Mouse (Mus musculus) midbrain, embryonic 12.5 days (tissue): ENCODE measurements at regions not wholly inside any gene's neighbourhood (a gene's known extent, or its start where the extent isn't known, plus 50 kb on each side); places are given as distances from the start of the nearest gene placed in this dataset.

Experiments
- ATAC-seq: fragments of 200-750 bp; cut with Nextera tagmentation; 2 replicates; pipeline ENCODE4 v1.8.0; 2017; ENCODE audit warnings: low read depth, moderate TSS enrichment, moderate library complexity; ENCODE audit not compliant: low FRiP score
- H3K27ac ChIP-seq: fragments of 300-500 bp; sonication (generic); replicated peaks from 2 replicates; pipeline ENCODE4 v1.5.1; 2016; ENCODE audit warnings: mild to moderate bottlenecking
- H3K27me3 ChIP-seq: fragments of 300-500 bp; sonication (generic); 2 replicates; pipeline ENCODE4 v1.6.1; 2016; ENCODE audit warnings: mild to moderate bottlenecking
- H3K36me3 ChIP-seq: fragments of 300-500 bp; sonication (generic); 2 replicates; pipeline ENCODE4 v1.6.1; 2016
- H3K4me1 ChIP-seq: fragments of 300-500 bp; sonication (generic); 2 replicates; pipeline ENCODE4 v1.6.1; 2016
- H3K4me2 ChIP-seq: fragments of 300-500 bp; sonication (generic); replicated peaks from 2 replicates; pipeline ENCODE4 v1.6.1; 2016; ENCODE audit warnings: mild to moderate bottlenecking, moderate library complexity
- H3K4me3 ChIP-seq: fragments of 300-500 bp; sonication (generic); 2 replicates; pipeline ENCODE4 v1.5.1; 2016; ENCODE audit warnings: mild to moderate bottlenecking
- H3K9ac ChIP-seq: fragments of 300-500 bp; sonication (generic); replicated peaks from 2 replicates; pipeline ENCODE4 v1.6.1; 2016; ENCODE audit warnings: mild to moderate bottlenecking, moderate library complexity
- H3K9me3 ChIP-seq: fragments of 300-500 bp; sonication (generic); 2 replicates; pipeline ENCODE4 v1.6.1; 2016; ENCODE audit warnings: mild to moderate bottlenecking
- WGBS: fragments of 180-500 bp; shearing (Covaris S2); methylation state at CpG from one replicate; pipeline ENCODE4 v1.1.7; 2016; 5-methylcytosine and 5-hydroxymethylcytosine counted together

DNA sequence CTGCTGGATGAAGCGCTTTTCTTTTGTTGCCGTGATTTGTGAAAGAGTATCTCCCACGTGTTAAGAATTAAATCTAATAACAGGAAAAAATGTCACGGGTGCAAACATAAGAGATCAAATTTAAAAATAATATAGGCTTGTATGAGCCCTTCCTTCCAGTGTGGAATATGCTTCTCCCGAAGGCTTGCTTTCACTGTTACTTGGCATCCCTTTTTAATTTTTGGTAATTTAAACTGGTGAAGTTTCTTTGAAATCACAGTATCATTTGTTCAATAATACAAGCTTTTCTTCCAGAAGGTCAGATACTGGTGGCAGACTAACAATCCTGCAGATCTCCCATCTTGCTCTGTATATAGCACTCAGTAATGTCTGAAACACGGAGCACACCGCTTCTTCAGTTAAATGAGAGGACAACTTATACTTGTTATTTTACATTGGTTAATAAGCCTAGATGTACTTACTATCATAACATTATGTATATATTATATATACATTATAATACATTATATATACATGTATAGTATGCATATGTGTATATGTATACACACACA, 98.2 kb downstream of the Plk2 start:
- peak overlapping the region; percentile 28; the same call in 1 of the 2 replicates for H3K4me2 ChIP-seq
- peaks cover 8% of the 10 kb centered on the region; the same call in 1 of the 2 replicates for H3K4me1 ChIP-seq
- 50% methylated on average over 7 of the region's 7 CpGs for WGBS
- H3K4me3 ChIP-seq = no peak overlapping the region
- no peaks in the 10 kb centered on the region for H3K36me3 ChIP-seq
- peak overlapping the region; percentile 21; the same call in 1 of the 2 replicates for H3K27ac ChIP-seq
- H3K27me3 ChIP-seq = no peaks in the 10 kb centered on the region
- H3K9ac ChIP-seq = no peak overlapping the region
- ATAC-seq = peak; percentile 57; the same call in 1 of the 2 replicates
- no peaks in the 10 kb centered on the region for H3K9me3 ChIP-seq

- no peaks in the 10 kb centered on the region for H3K9me3 ChIP-seq
- H3K4me3 ChIP-seq = no peak overlapping the region
- no peaks in the 10 kb centered on the region for H3K36me3 ChIP-seq
- 91% methylated on average over 3 of the region's 3 CpGs for WGBS
- H3K9ac ChIP-seq = no peak overlapping the region
- H3K27me3 ChIP-seq = no peaks in the 10 kb centered on the region
- no peak for ATAC-seq
- H3K27ac ChIP-seq = no peak overlapping the region
- peaks cover 5% of the 10 kb centered on the region; the same call in 1 of the 2 replicates for H3K4me1 ChIP-seq
- no peak overlapping the region for H3K4me2 ChIP-seq
Observed at GRCm38 (mm10) chr13:110497461-110497860, 102.6 kb downstream of the Plk2 start.

GRCm38 (mm10) chr13:110507814-110508362, 113.0 kb downstream of the Plk2 start:
- H3K27ac ChIP-seq = no peak overlapping the region
- 0 out of 2 replicates have a peak, but pooled peaks cover 4% of the 10 kb centered on the region for H3K9me3 ChIP-seq
- WGBS = 81% methylated on average over 1 of the region's 1 CpGs
- ATAC-seq = no peak
- no peaks in the 10 kb centered on the region for H3K36me3 ChIP-seq
- H3K4me3 ChIP-seq = no peak overlapping the region
- H3K9ac ChIP-seq = no peak overlapping the region
- no peaks in the 10 kb centered on the region for H3K27me3 ChIP-seq
- no peak overlapping the region for H3K4me2 ChIP-seq
- no peaks in the 10 kb centered on the region for H3K4me1 ChIP-seq

GRCm38 (mm10) chr13:110517986-110518385, 123.1 kb downstream of the Plk2 start:
- Histone ChIP-seq H3K9ac (no peak overlapping the region), H3K27ac (no peak overlapping the region), H3K36me3 (no peaks in the 10 kb centered on the region), H3K9me3 (no peaks in the 10 kb centered on the region), H3K4me3 (no peak overlapping the region), H3K4me1 (no peaks in the 10 kb centered on the region), H3K4me2 (no peak overlapping the region), H3K27me3 (no peaks in the 10 kb centered on the region)
- WGBS = 91% methylated on average over 8 of the region's 8 CpGs
- no peak for ATAC-seq

- H3K9ac ChIP-seq = no peak overlapping the region
- H3K9me3 ChIP-seq = no peaks in the 10 kb centered on the region
- no peaks in the 10 kb centered on the region for H3K4me1 ChIP-seq
- no peak overlapping the region for H3K4me2 ChIP-seq
- no peaks in the 10 kb centered on the region for H3K27me3 ChIP-seq
- no peak overlapping the region for H3K27ac ChIP-seq
- no peak overlapping the region for H3K4me3 ChIP-seq
- 90% methylated on average over 4 of the region's 4 CpGs for WGBS
- no peak for ATAC-seq
- no peaks in the 10 kb centered on the region for H3K36me3 ChIP-seq
Observed at GRCm38 (mm10) chr13:110522974-110523373, 128.1 kb downstream of the Plk2 start.

GRCm38 (mm10) chr13:110527681-110528080, 132.8 kb downstream of the Plk2 start:
- ATAC-seq = no peak
- no peak overlapping the region for H3K4me2 ChIP-seq
- WGBS = 95% methylated on average over 3 of the region's 3 CpGs

GRCm38 (mm10) chr13:110529624-110530023, 134.8 kb downstream of the Plk2 start:
- WGBS = 90% methylated on average over 4 of the region's 4 CpGs
- ATAC-seq = no peak
- H3K4me1 ChIP-seq = peaks cover 5% of the 10 kb centered on the region; the same call in 1 of the 2 replicates

More at GRCm38 (mm10) chr13:110527681-110528080, 132.8 kb downstream of the Plk2 start:
- Histone ChIP-seq H3K9ac (no peak overlapping the region), H3K27ac (no peak overlapping the region), H3K36me3 (no peaks in the 10 kb centered on the region), H3K27me3 (no peaks in the 10 kb centered on the region), H3K9me3 (no peaks in the 10 kb centered on the region), H3K4me3 (no peak overlapping the region), H3K4me1 (no peaks in the 10 kb centered on the region)

DNA sequence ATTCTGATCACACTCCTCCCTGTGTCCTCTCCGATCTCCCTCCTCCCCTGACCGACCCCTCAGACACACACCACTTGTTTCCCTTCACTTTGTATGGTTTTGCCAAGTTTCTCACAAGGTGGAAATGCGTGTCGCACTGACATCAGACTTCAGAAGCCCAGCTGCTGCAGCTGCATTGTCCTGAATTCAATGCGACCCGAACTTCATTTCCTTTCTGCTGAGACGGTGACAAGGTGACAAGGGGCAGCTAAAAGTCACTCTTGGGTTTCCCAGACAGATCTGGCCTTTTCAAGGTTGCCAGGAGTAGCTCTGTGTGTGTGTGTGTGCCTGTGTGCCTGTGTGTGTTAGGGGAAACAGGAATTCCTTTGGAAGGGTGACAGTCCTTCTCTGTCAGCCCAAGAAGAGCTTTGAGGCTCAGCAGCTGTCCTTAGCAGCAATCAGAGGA, 139.5 kb downstream of the Plk2 start:
- no peak overlapping the region for H3K4me3 ChIP-seq
- H3K4me2 ChIP-seq = no peak overlapping the region
- no peaks in the 10 kb centered on the region for H3K27me3 ChIP-seq
- peaks cover 6% of the 10 kb centered on the region; the same call in 1 of the 2 replicates for H3K4me1 ChIP-seq
- 23% methylated on average over 7 of the region's 7 CpGs for WGBS
- H3K9ac ChIP-seq = no peak overlapping the region; the same call in 1 of the 2 replicates
- H3K36me3 ChIP-seq = no peaks in the 10 kb centered on the region
- peak; percentile 56; the same call in 1 of the 2 replicates for ATAC-seq
- H3K9me3 ChIP-seq = no peaks in the 10 kb centered on the region
- 0 out of 2 replicates have a peak overlapping the region, but pooled peaks have one; percentile 25 for H3K27ac ChIP-seq

More at GRCm38 (mm10) chr13:110529624-110530023, 134.8 kb downstream of the Plk2 start:
- no peak overlapping the region for H3K4me2 ChIP-seq
- H3K4me3 ChIP-seq = no peak overlapping the region
- H3K9ac ChIP-seq = no peak overlapping the region
- H3K36me3 ChIP-seq = no peaks in the 10 kb centered on the region
- no peaks in the 10 kb centered on the region for H3K27me3 ChIP-seq
- H3K9me3 ChIP-seq = no peaks in the 10 kb centered on the region
- no peak overlapping the region for H3K27ac ChIP-seq

GRCm38 (mm10) chr13:110535785-110536184, 140.9 kb downstream of the Plk2 start:
- Histone ChIP-seq H3K9ac (no peak overlapping the region), H3K27me3 (no peaks in the 10 kb centered on the region), H3K4me2 (no peak overlapping the region), H3K27ac (no peak overlapping the region), H3K36me3 (no peaks in the 10 kb centered on the region), H3K4me3 (no peak overlapping the region), H3K4me1 (peaks cover 13% of the 10 kb centered on the region; the same call in 1 of the 2 replicates), H3K9me3 (no peaks in the 10 kb centered on the region)
- WGBS = 81% methylated on average over 2 of the region's 2 CpGs
- no peak for ATAC-seq

- Histone ChIP-seq H3K27me3 (no peaks in the 10 kb centered on the region), H3K4me3 (no peak overlapping the region), H3K4me1 (peaks cover 15% of the 10 kb centered on the region; the same call in 1 of the 2 replicates), H3K36me3 (no peaks in the 10 kb centered on the region), H3K9ac (no peak overlapping the region), H3K27ac (no peak overlapping the region), H3K4me2 (no peak overlapping the region), H3K9me3 (no peaks in the 10 kb centered on the region)
- WGBS = 70% methylated on average over 7 of the region's 7 CpGs
- ATAC-seq = no peak
Observed at GRCm38 (mm10) chr13:110537960-110538463, 143.2 kb downstream of the Plk2 start.

DNA sequence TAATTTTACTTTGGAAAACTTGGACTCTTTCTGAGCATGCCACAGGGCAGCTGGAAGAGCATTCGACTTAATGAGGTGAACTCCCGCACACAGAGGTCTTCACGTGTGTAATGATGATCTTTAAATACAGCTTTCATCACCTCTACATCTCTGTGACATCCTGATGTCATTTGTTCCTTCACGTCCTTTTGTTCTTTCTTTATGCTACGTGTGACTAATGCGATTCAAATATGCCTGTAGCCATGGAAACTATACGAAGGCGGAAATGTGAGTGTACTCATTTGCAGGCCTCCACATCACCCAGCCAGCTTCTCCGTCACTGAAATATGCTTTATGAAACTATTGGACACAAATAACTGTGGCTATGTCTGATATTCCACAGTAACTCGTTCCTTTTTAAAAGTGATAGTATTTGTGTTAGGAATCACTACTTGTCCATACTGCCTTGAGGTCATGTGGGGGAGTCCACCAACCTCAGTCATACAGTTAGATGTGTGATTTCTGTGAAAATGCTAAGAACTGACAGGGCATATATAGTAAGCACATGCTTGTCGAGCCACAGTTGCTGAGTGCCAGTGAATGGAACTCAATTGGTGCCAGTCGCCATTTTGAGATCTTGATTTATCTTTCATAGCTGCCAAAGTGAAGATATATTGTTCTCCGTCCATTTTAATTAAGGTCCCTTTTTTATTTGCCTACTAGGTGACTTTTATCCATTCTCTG, 145.9 kb downstream of the Plk2 start:
- H3K4me1 ChIP-seq = peaks cover 9% of the 10 kb centered on the region; the same call in 1 of the 2 replicates
- peak; percentile 44 for ATAC-seq
- no peak overlapping the region for H3K9ac ChIP-seq
- H3K27me3 ChIP-seq = no peaks in the 10 kb centered on the region
- no peaks in the 10 kb centered on the region for H3K36me3 ChIP-seq
- no peak overlapping the region for H3K4me2 ChIP-seq
- no peak overlapping the region for H3K27ac ChIP-seq
- no peaks in the 10 kb centered on the region for H3K9me3 ChIP-seq
- H3K4me3 ChIP-seq = no peak overlapping the region
- WGBS = 62% methylated on average over 13 of the region's 13 CpGs
